Mouse (Mus musculus) embryonic facial prominence, embryonic 14.5 days (tissue): ENCODE data around the gene Pde6g. TPM values are rescaled to one million over a fixed set of nuclear protein-coding genes. Genes with fewer than 3 reads are reported as not detected.

Source experiments
- ATAC-seq: fragments of 200-750 bp; cut with Nextera tagmentation; 2 replicates; pipeline ENCODE4 v1.8.0; 2017; ENCODE audit warnings: low read depth, moderate number of reproducible peaks, moderate TSS enrichment
- DNase-seq: peaks from one replicate; pipeline ENCODE4 v3.0.0-alpha.2; 2015; ENCODE audit warnings: low spot score
- H3K27ac ChIP-seq: fragments of 300-500 bp; sonication (generic); replicated peaks from 2 replicates; pipeline ENCODE4 v1.5.1; 2014; ENCODE audit warnings: low read depth, mild to moderate bottlenecking, low read length, moderate library complexity
- H3K27me3 ChIP-seq: fragments of 300-500 bp; sonication (generic); replicated peaks from 2 replicates; pipeline ENCODE4 v1.6.1; 2014; ENCODE audit warnings: low read length; ENCODE audit not compliant: control insufficient read depth, insufficient read depth
- H3K36me3 ChIP-seq: fragments of 300-500 bp; sonication (generic); 2 replicates; pipeline ENCODE4 v1.6.1; 2014; ENCODE audit warnings: low read length, mixed read lengths; ENCODE audit not compliant: control insufficient read depth, insufficient read depth
- H3K4me1 ChIP-seq: fragments of 300-500 bp; sonication (generic); 2 replicates; pipeline ENCODE4 v1.6.1; 2014; ENCODE audit warnings: antibody characterized with exemption, low read length; ENCODE audit not compliant: control insufficient read depth, insufficient read depth
- H3K4me2 ChIP-seq: fragments of 300-500 bp; sonication (generic); 2 replicates; pipeline ENCODE4 v1.6.1; 2014; ENCODE audit warnings: low read depth, mild to moderate bottlenecking, low read length, moderate library complexity, mixed read lengths
- H3K4me3 ChIP-seq: fragments of 300-500 bp; sonication (generic); 2 replicates; pipeline ENCODE4 v1.5.1; 2014; ENCODE audit warnings: low read depth, mild to moderate bottlenecking, low read length
- H3K9ac ChIP-seq: fragments of 300-500 bp; sonication (generic); 2 replicates; pipeline ENCODE4 v1.6.1; 2014; ENCODE audit warnings: low read depth, mild to moderate bottlenecking, low read length, moderate library complexity, mixed read lengths
- H3K9me3 ChIP-seq: fragments of 300-500 bp; sonication (generic); 2 replicates; pipeline ENCODE4 v1.6.1; 2016; ENCODE audit warnings: low read length; ENCODE audit not compliant: control insufficient read depth
- WGBS: fragments of 180-500 bp; shearing (Covaris S2); extraction: QIAGEN DNeasy Blood & Tissue Kit; methylation state at CpG from one replicate; pipeline ENCODE4 v1.1.7; 2014; 5-methylcytosine and 5-hydroxymethylcytosine counted together
- polyA plus RNA-seq: library from polyadenylated mRNA; unstranded; fragments of >200 nt; fragmentation: Nextera tagmentation; extraction: Ambion mirVana; gene quantifications from 2 replicates; pipeline ENCODE4 v1.2.1, GENCODE M21; 2014

The Pde6g gene
- polyA plus RNA-seq, 1 experiment from 2014 or later, result not detected

DNA sequence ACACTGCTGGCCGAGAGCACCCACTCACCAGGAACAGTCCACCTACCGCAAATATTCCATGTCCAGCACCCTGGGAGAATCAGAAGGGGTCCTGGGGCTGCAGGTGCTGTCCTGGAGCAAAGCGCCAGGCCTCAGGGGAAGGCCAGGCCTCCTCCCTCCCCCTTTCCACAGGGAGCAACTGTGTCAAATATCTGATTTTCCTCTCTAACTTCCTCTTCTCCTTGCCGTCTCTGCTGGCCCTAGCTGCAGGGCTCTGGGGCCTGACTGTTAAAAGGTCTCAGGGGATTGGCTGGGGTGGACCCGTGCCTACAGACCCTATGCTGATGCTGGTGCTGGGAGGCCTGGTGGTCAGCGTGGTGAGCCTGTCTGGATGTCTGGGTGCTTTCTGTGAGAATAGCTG is 9.2 kb downstream of the Pde6g start:
- no peak overlapping the region for H3K4me2 ChIP-seq
- no peaks in the 10 kb centered on the region for H3K36me3 ChIP-seq
- no peaks in the 10 kb centered on the region for H3K27me3 ChIP-seq
- no peak overlapping the region for H3K27ac ChIP-seq
- no peaks in the 10 kb centered on the region for H3K9me3 ChIP-seq
- no peak overlapping the region for H3K4me3 ChIP-seq
- ATAC-seq (no peak), DNase-seq (no peak)
- no peak overlapping the region for H3K9ac ChIP-seq
- H3K4me1 ChIP-seq, result no peaks in the 10 kb centered on the region
- 64% methylated on average over 6 of the region's 6 CpGs for WGBS

DNA sequence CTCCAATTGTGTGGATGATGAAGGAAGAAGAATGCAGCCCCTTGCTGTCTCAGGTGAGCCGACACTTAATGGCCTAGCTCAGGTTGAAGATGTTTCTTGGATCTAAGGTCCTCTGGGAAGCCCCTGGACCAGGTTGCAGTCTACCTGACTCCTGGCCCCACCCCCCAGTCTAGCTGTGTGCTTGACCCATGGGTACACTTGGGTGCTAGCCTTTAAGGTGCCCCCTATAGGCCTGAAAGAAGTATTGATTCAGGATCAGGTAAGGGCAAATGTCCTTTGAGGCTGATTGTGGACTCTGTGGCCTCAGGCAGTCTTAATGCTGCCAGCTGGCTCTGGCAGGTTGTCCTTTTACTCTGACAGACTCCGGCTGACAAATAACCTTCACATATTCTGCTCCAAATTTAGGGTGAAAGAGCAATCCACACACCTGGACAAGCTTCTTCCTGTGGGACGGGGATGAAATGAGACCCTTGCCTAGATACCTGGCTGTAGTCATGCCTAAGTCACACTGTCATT is 10.5 kb downstream of the Pde6g start:
- 84% methylated on average over 3 of the region's 3 CpGs for WGBS
- no peaks in the 10 kb centered on the region for H3K4me1 ChIP-seq
- no peak overlapping the region for H3K4me3 ChIP-seq
- H3K27me3 ChIP-seq, result no peaks in the 10 kb centered on the region
- H3K9me3 ChIP-seq, result no peaks in the 10 kb centered on the region
- no peak overlapping the region for H3K4me2 ChIP-seq
- DNase-seq (no peak), ATAC-seq (no peak)
- no peaks in the 10 kb centered on the region for H3K36me3 ChIP-seq
- H3K27ac ChIP-seq, result no peak overlapping the region
- no peak overlapping the region for H3K9ac ChIP-seq

DNA sequence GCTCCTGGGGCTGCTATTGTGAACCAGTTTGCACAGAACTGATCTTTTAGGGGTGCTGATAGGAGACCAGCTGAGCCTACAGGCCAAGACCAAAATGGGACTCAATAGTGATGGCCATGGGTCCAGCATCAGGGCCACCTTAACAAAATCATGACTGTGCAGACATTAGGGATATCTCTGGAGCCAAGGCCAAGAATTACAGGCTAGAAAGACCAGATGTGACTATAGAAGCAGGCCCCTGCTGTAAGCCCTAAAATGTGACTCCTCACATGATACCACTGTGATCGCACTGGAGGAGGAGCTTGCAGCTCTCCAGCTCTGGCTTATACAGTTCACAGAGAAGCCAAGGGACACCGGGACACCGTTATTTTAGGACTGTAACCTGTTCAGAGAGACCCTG is 11.0 kb downstream of the Pde6g start, which contains the start of gene Tspan10:
TSS of gene Tspan10 (plus strand) at position 301 of the 400 bp plus-strand sequence.
- 96% methylated on average over 3 of the region's 3 CpGs for WGBS
- no peaks in the 10 kb centered on the region for H3K36me3 ChIP-seq
- no peak within 1 kb of the TSS for H3K9ac ChIP-seq
- no peak for ATAC-seq
- DNase-seq, result no peak
- H3K27ac ChIP-seq, result no peak within 1 kb of the TSS
- H3K27me3 ChIP-seq, result no peaks in the 10 kb centered on the region
- H3K9me3 ChIP-seq, result no peaks in the 10 kb centered on the region
- no peak within 1 kb of the TSS for H3K4me3 ChIP-seq
- H3K4me2 ChIP-seq, result no peak within 1 kb of the TSS
- H3K4me1 ChIP-seq, result no peaks in the 10 kb centered on the region

DNA sequence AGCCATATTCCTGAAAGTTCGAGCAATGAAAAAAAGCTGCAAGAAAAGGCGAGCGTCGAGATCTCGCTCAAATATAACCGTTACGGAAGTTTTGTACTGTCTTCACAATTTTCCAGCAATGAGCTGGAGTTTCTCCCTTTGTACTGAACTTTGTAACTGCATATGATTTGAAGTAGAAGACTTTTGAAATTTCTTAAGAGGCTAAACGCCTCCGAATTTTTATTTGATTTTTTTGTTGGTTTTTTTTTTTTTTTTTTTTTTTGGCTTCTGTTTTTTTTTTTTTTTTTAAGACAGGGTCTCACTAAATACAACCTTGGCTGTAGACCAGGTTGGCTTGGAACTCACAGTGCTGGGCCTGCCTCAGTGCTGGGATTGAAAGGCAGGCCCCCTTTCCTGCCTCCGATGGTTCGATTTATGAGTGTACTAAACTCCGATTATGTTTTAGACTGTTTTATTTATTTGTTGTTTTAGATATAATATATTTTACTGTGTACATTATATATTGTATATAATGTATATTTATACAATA is 15.4 kb downstream of the Pde6g start:
- peak overlapping the region; percentile 99 for H3K4me3 ChIP-seq
- H3K4me1 ChIP-seq, result peaks cover 11% of the 10 kb centered on the region
- H3K9me3 ChIP-seq, result no peaks in the 10 kb centered on the region
- H3K9ac ChIP-seq, result peak overlapping the region; percentile 97
- no peaks in the 10 kb centered on the region for H3K27me3 ChIP-seq
- ATAC-seq, result no peak
- 24% methylated on average over 12 of the region's 12 CpGs for WGBS
- DNase-seq, result peak; percentile 24
- H3K36me3 ChIP-seq, result peaks cover 24% of the 10 kb centered on the region
- H3K27ac ChIP-seq, result peak overlapping the region; percentile 76
- H3K4me2 ChIP-seq, result peak overlapping the region; percentile 75

DNA sequence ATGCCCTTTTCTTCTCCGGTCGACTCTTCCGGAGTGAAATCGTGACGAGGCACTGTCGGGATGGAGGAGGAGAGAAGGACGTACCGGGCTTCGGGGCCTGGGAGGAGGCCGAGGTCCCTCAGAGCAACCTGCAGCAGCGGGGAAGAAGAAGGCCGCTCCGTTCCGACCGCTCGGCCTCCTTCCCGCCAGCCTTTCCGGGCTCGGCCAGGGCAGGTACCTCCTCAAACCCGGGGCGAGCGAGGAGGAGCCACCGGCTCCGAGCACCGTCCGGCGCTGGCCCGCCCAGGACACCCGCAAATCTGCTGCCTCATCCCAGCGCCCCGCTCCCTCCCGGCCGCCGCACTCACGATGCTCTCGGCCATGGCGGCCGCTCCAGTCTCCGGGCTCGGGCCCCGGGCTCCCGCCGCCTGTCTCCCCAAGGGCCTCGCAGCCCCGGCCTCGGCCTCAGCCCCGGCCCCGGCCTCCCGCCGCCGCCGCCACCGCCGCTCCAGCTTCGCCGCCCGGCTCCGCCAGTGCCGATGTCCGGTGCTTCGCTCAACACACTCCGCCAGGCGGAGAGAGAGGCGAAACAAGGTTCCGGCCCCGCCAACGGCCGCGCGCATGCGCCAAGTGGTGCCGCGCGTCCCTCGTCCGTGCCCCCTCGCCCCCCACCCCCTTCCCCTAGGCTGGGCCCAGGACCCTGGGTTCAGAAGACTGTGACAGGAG is 16.0 kb downstream of the Pde6g start, which contains the start of gene Nploc4:
TSS of gene Nploc4 (minus strand) at position 557 of the 705 bp plus-strand sequence.
- H3K36me3 ChIP-seq, result peaks cover 30% of the 10 kb centered on the region
- peaks cover 11% of the 10 kb centered on the region for H3K4me1 ChIP-seq
- DNase-seq (peak; percentile 92), ATAC-seq (peak; percentile 92)
- H3K9ac ChIP-seq, result peak within 1 kb of the TSS; percentile 97
- peak within 1 kb of the TSS; percentile 99 for H3K4me3 ChIP-seq
- WGBS, result under 1% methylated on average over 38 of the region's 77 CpGs
- H3K9me3 ChIP-seq, result no peaks in the 10 kb centered on the region
- H3K27me3 ChIP-seq, result no peaks in the 10 kb centered on the region
- H3K4me2 ChIP-seq, result peak within 1 kb of the TSS; percentile 75
- peak within 1 kb of the TSS; percentile 76 for H3K27ac ChIP-seq

DNA sequence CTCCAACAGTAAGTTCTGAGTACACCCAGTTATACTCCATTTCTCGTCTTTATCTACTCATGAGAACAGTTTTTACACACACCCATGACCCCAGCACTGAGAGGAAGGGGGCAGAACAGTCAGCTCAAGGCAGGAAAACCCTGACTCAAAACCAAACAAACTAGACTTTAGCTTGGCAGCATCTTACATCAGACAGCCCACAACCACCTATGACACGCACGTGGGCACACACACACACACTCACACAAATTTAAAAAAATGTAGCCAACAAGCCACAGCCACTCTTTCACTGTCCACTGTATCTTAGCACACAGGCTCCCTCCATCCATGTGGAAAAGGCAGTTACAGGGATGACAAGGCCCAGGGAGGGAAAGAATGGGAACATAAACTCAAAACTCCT is 26.6 kb downstream of the Pde6g start:
- no peak for ATAC-seq

DNA sequence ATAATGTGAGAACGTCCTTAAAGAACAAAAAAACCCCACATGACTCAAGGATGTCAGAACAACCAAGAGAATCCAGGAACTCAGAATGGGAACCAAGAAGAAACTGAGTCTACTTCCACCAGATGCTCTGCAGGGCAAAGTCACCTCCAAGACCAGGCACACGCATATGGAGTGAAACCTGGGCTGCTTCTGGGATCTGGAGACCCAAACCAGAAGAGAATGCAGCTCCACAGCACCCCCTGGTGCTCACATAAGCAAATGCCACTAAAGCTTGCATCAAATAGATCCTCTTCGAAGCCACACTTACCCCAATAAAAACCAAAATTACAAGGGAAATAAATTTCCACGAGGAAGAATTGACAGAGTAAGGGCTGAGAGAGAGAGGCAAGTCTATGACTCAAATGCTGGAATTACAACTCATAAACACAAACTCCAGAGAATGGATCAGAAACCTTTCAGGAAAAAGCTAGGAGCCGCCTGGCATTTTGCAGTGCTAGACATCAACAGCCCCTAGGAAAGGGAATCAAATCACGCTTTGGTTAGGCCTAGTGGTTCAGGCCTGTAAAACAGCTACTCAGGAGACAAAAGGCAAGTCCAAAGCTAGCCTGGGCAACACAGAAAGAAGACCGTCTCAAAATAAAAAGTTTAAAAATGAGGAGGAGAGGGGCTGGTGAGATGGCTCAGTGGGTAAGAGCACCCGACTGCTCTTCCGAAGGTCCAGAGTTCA is 29.6 kb downstream of the Pde6g start:
- Histone ChIP-seq H3K9ac (no peak overlapping the region), H3K27ac (no peak overlapping the region), H3K27me3 (no peaks in the 10 kb centered on the region), H3K4me3 (no peak overlapping the region), H3K36me3 (peaks cover 81% of the 10 kb centered on the region), H3K4me1 (no peaks in the 10 kb centered on the region), H3K9me3 (no peaks in the 10 kb centered on the region), H3K4me2 (no peak overlapping the region)
- DNase-seq, result peak; percentile 72
- WGBS, result 63% methylated on average over 9 of the region's 9 CpGs
- no peak for ATAC-seq

More for the DNA sequence above, 26.6 kb downstream of the Pde6g start:
- Histone ChIP-seq H3K9ac (no peak overlapping the region), H3K4me3 (no peak overlapping the region), H3K27ac (no peak overlapping the region), H3K4me1 (no peaks in the 10 kb centered on the region), H3K4me2 (no peak overlapping the region), H3K27me3 (no peaks in the 10 kb centered on the region), H3K9me3 (no peaks in the 10 kb centered on the region), H3K36me3 (peaks cover 86% of the 10 kb centered on the region)
- no peak for DNase-seq
- WGBS, result 94% methylated on average over 3 of the region's 3 CpGs

DNA sequence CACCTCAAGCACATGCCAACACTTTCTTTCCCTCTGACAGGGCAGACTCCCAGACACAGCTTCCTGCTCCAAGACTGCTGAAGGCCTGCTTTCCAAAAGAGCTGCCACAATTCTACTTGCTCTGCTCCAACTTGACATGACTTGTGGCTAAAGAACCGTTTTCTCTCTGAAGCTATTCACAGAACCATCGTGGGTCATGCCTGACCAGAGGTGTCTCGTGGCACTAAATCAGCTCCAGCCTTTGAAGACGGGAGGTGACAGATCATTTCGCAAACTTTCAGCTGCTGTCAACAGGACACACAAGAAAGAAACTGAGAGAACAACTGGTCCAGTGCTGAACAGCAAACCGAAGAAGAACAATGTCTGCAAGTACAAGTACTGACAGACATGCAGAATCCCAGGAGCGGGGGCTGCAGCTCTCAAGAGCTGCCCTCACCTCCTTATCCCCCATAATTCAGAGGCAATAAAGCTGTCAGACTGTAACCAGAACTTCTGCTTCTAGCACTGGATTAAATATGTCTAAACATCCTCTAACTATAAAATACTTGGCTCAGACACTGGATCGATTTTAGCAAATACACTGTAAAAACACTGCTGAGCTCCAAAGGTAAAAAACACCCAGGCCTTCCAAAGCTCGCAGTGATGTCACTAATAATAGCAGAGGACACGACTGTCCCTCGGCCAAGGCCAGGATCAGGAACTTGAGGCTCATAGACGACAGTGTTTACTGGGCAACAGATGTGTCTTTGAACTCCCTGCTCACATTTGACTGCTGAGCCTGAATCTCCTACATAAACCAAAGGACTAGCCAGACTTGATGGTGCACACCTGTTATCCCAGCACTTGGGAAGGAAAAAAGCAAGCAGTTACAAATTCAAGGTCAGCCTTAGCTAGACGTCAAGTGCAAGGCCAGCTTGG is 30.4 kb downstream of the Pde6g start:
- WGBS, result 85% methylated on average over 13 of the region's 13 CpGs
- H3K9ac ChIP-seq, result no peak overlapping the region
- no peaks in the 10 kb centered on the region for H3K27me3 ChIP-seq
- no peaks in the 10 kb centered on the region for H3K9me3 ChIP-seq
- no peak overlapping the region for H3K4me2 ChIP-seq
- H3K36me3 ChIP-seq, result peaks cover 81% of the 10 kb centered on the region
- DNase-seq (no peak), ATAC-seq (no peak)
- no peaks in the 10 kb centered on the region for H3K4me1 ChIP-seq
- no peak overlapping the region for H3K4me3 ChIP-seq
- H3K27ac ChIP-seq, result no peak overlapping the region
